In genomic region chr16:6746116-6746515, GRCm38 (mm10) we compare ENCODE assay signal across 22 mouse cellular contexts.
A peak's percentile ranks its signal among the peaks of the same experiment; 100 is the strongest.
DNase-seq lines count a peak whose midpoint lies in the region; ATAC-seq and TF ChIP-seq lines count a peak whose summit lies in the region.
"Had no signal": no experiment of that assay in that cellular context is flagged by ENCODE, and none has a peak within 500 bp of the region (broad histone marks: within the 10 kb centered on the region; RNA-seq: fewer than 3 reads in every experiment).

No protein-coding gene starts in this region.

- H3K9ac ChIP-seq in midbrain, postnatal 0 days (replicated peaks; ENCODE audit: low read length, poor library complexity, severe bottlenecking) = no peak overlapping the region
- H3K9ac ChIP-seq in midbrain, embryonic 15.5 days = no peak overlapping the region
- H3K9ac ChIP-seq: forebrain, embryonic 12.5 days; hindbrain, embryonic 15.5 days; limb, embryonic 12.5 days; liver, embryonic 14.5 days; midbrain, embryonic 13.5 days had no signal

- H3K9me3 ChIP-seq in midbrain, postnatal 0 days (ENCODE audit: low read length) = no peaks in the 10 kb centered on the region
- no peaks in the 10 kb centered on the region for H3K9me3 ChIP-seq in midbrain, embryonic 15.5 days
- H3K9me3 ChIP-seq: forebrain, embryonic 12.5 days; hindbrain, embryonic 15.5 days; limb, embryonic 12.5 days; midbrain, embryonic 13.5 days had no signal

- DNase-seq in kidney, postnatal 10 days = peak; percentile 5
- no peak for DNase-seq in kidney, postnatal 25 days
- peak; percentile 45 for DNase-seq in midbrain, postnatal 0 days (ENCODE audit: low spot score)
- DNase-seq in cerebellum, adult 18-20 months = peak; percentile 80
- peak; percentile 74 to 86 for DNase-seq in cerebellum, postnatal 25 days
- no peak for DNase-seq in kidney, adult 9 months
- DNase-seq: adrenal gland, postnatal 25 days; B cell, adult 2 months; embryo, embryonic 11 days; heart, postnatal 14 days; right cerebral cortex, postnatal 25 days; thymus, postnatal 36 days had no signal

- H3K27me3 ChIP-seq in midbrain, postnatal 0 days (ENCODE audit: insufficient read depth, low read length) = no peaks in the 10 kb centered on the region
- no peaks in the 10 kb centered on the region for H3K27me3 ChIP-seq in midbrain, embryonic 15.5 days (replicated peaks)
- H3K27me3 ChIP-seq: forebrain, embryonic 12.5 days; hindbrain, embryonic 15.5 days; limb, embryonic 12.5 days; midbrain, embryonic 13.5 days had no signal

- no peak overlapping the region for H3K4me3 ChIP-seq in midbrain, postnatal 0 days (ENCODE audit: low read depth, low read length)
- no peak overlapping the region for H3K4me3 ChIP-seq in midbrain, embryonic 15.5 days
- H3K4me3 ChIP-seq: forebrain, embryonic 12.5 days; hindbrain, embryonic 15.5 days; limb, embryonic 12.5 days; midbrain, embryonic 13.5 days had no signal

- no peak overlapping the region for H3K4me2 ChIP-seq in midbrain, postnatal 0 days (ENCODE audit: low read depth, low read length, poor library complexity, severe bottlenecking)
- H3K4me2 ChIP-seq in midbrain, embryonic 15.5 days = no peak overlapping the region
- H3K4me2 ChIP-seq: forebrain, embryonic 12.5 days; heart, embryonic 11.5 days; hindbrain, embryonic 15.5 days; limb, embryonic 12.5 days; midbrain, embryonic 13.5 days had no signal

- ATAC-seq in midbrain, postnatal 0 days (ENCODE audit: low FRiP score) = no peak
- no peak for ATAC-seq in midbrain, embryonic 15.5 days (replicated peaks)
- ATAC-seq: activated CD4-positive, CD25-positive, alpha-beta regulatory T cell, adult 4 months; intestine, postnatal 0 days; midbrain, embryonic 13.5 days had no signal

- H3K36me3 ChIP-seq in midbrain, postnatal 0 days (ENCODE audit: insufficient read depth, low read length) = no peaks in the 10 kb centered on the region
- no peaks in the 10 kb centered on the region for H3K36me3 ChIP-seq in midbrain, embryonic 15.5 days (replicated peaks)
- H3K36me3 ChIP-seq: forebrain, embryonic 12.5 days; hindbrain, embryonic 15.5 days; limb, embryonic 12.5 days; midbrain, embryonic 13.5 days had no signal

- H3K27ac ChIP-seq in midbrain, postnatal 0 days (ENCODE audit: low read depth, low read length) = no peak overlapping the region
- H3K27ac ChIP-seq in midbrain, embryonic 15.5 days = no peak overlapping the region
- H3K27ac ChIP-seq: forebrain, embryonic 12.5 days; hindbrain, embryonic 15.5 days; kidney, postnatal 0 days; limb, embryonic 12.5 days; liver, embryonic 14.5 days; midbrain, embryonic 13.5 days had no signal

- WGBS in midbrain, postnatal 0 days = 68% methylated on average over 2 of the region's 2 CpGs
- WGBS in midbrain, embryonic 15.5 days = 72% methylated on average over 2 of the region's 2 CpGs

- TF ChIP-seq CTCF in midbrain, postnatal 0 days (IDR thresholded peaks at IDR 0.05) = no peak

- no peaks in the 10 kb centered on the region for H3K4me1 ChIP-seq in midbrain, postnatal 0 days (ENCODE audit: insufficient read depth, low read length)
- no peaks in the 10 kb centered on the region for H3K4me1 ChIP-seq in midbrain, embryonic 15.5 days
- H3K4me1 ChIP-seq: forebrain, embryonic 12.5 days; hindbrain, embryonic 15.5 days; limb, embryonic 12.5 days; midbrain, embryonic 13.5 days had no signal

Comparison
In these comparisons a context has a peak if more than half of its experiments do, and no peak if none do; other contexts are left out.
1. DNase-seq: peak in kidney, postnatal 10 days (single experiment), midbrain, postnatal 0 days (single experiment), cerebellum, adult 18-20 months (2 of 2) and cerebellum, postnatal 25 days (2 of 2); none in kidney, postnatal 25 days (0 of 2) and kidney, adult 9 months (single experiment).